ENCODE assay signal across 19 mouse cellular contexts in genomic region chr3:14958277-14958676, GRCm38 (mm10).
A peak's percentile ranks its signal among the peaks of the same experiment; 100 is the strongest.
DNase-seq lines count a peak whose midpoint lies in the region; ATAC-seq and TF ChIP-seq lines count a peak whose summit lies in the region.
"Had no signal": no experiment of that assay in that cellular context is flagged by ENCODE, and none has a peak within 500 bp of the region (broad histone marks: within the 10 kb centered on the region; RNA-seq: fewer than 3 reads in every experiment).

No protein-coding gene starts in this region.

- no peak for ATAC-seq in kidney, postnatal 0 days (replicated peaks; ENCODE audit: low FRiP score, low read depth)
- ATAC-seq in kidney, embryonic 14.5 days (ENCODE audit: low FRiP score, low TSS enrichment), result no peak; the same call in 1 of the 2 replicates
- no peak for ATAC-seq in lung, embryonic 15.5 days (ENCODE audit: borderline replicate concordance, extremely low read depth, low FRiP score, low TSS enrichment)
- ATAC-seq in liver, embryonic 11.5 days (replicated peaks; ENCODE audit: low FRiP score), result peak; percentile 68
- ATAC-seq in liver, embryonic 16.5 days (ENCODE audit: low read depth), result peak; percentile 39; the same call in 1 of the 2 replicates
- ATAC-seq: CD4-positive, CD25-positive, alpha-beta regulatory T cell, adult 4 months; forebrain, postnatal 0 days; hindbrain, embryonic 16.5 days had no signal

- H3K36me3 ChIP-seq in kidney, postnatal 0 days (ENCODE audit: insufficient read depth, low read length), result no peaks in the 10 kb centered on the region
- H3K36me3 ChIP-seq in kidney, embryonic 14.5 days (ENCODE audit: control insufficient read depth, insufficient read depth, low read length), result no peaks in the 10 kb centered on the region
- H3K36me3 ChIP-seq in lung, embryonic 15.5 days, result no peaks in the 10 kb centered on the region
- H3K36me3 ChIP-seq in liver, embryonic 11.5 days (ENCODE audit: control insufficient read depth, insufficient read depth, low read length), result no peaks in the 10 kb centered on the region
- H3K36me3 ChIP-seq in liver, embryonic 16.5 days (ENCODE audit: control insufficient read depth, insufficient read depth), result no peaks in the 10 kb centered on the region
- H3K36me3 ChIP-seq: forebrain, embryonic 12.5 days; heart, embryonic 13.5 days; limb, embryonic 12.5 days; midbrain, embryonic 12.5 days had no signal

- no peak for TF ChIP-seq CTCF in kidney, postnatal 0 days (IDR thresholded peaks at IDR 0.05; ENCODE audit: low read depth)

- H3K9me3 ChIP-seq in kidney, postnatal 0 days (replicated peaks; ENCODE audit: low read length), result no peaks in the 10 kb centered on the region
- H3K9me3 ChIP-seq in kidney, embryonic 14.5 days (ENCODE audit: control insufficient read depth, low read length), result no peaks in the 10 kb centered on the region
- H3K9me3 ChIP-seq in lung, embryonic 15.5 days, result no peaks in the 10 kb centered on the region
- H3K9me3 ChIP-seq in liver, embryonic 11.5 days (ENCODE audit: control insufficient read depth, low read length), result no peaks in the 10 kb centered on the region
- H3K9me3 ChIP-seq in liver, embryonic 16.5 days (replicated peaks; ENCODE audit: control insufficient read depth, low read length), result no peaks in the 10 kb centered on the region
- H3K9me3 ChIP-seq: forebrain, embryonic 12.5 days; heart, embryonic 13.5 days; limb, embryonic 12.5 days; midbrain, embryonic 12.5 days had no signal

- H3K4me1 ChIP-seq in kidney, postnatal 0 days (replicated peaks; ENCODE audit: insufficient read depth, low read length), result 0 out of 2 replicates have a peak, but pooled peaks cover 6% of the 10 kb centered on the region
- H3K4me1 ChIP-seq in kidney, embryonic 14.5 days (ENCODE audit: control insufficient read depth, insufficient read depth, low read length), result no peaks in the 10 kb centered on the region
- H3K4me1 ChIP-seq in lung, embryonic 15.5 days, result peaks cover 35% of the 10 kb centered on the region
- H3K4me1 ChIP-seq in liver, embryonic 11.5 days (replicated peaks; ENCODE audit: control insufficient read depth, insufficient read depth, low read length), result peaks cover 11% of the 10 kb centered on the region
- H3K4me1 ChIP-seq in liver, embryonic 16.5 days (ENCODE audit: control insufficient read depth, low read depth, low read length), result peaks cover 7% of the 10 kb centered on the region

- no peak overlapping the region for H3K9ac ChIP-seq in kidney, postnatal 0 days (ENCODE audit: low read depth, low read length)
- H3K9ac ChIP-seq in kidney, embryonic 14.5 days (ENCODE audit: low read depth, low read length), result no peak overlapping the region
- no peak overlapping the region for H3K9ac ChIP-seq in lung, embryonic 15.5 days
- H3K9ac ChIP-seq in liver, embryonic 11.5 days (ENCODE audit: low read depth, low read length), result no peak overlapping the region
- no peak overlapping the region for H3K9ac ChIP-seq in liver, embryonic 16.5 days (ENCODE audit: low read depth, low read length)
- H3K9ac ChIP-seq: forebrain, embryonic 12.5 days; forebrain, postnatal 0 days; heart, embryonic 13.5 days; limb, embryonic 12.5 days; midbrain, embryonic 12.5 days had no signal

- DNase-seq in kidney, postnatal 0 days (ENCODE audit: low spot score), result no peak
- no peak for DNase-seq in lung, adult 18-20 months
- no peak for DNase-seq in liver, embryonic 11.5 days (ENCODE audit: low spot score)
- DNase-seq in heart, postnatal 14 days, result no peak
- no peak for DNase-seq in spleen, postnatal 14 days (ENCODE audit: low spot score in 2 of 2)
- DNase-seq: cerebellum, adult 11-12 months; cerebellum, postnatal 10 days; forebrain, postnatal 0 days; heart, postnatal 10 days had no signal

- intact Hi-C loops in heart, postnatal 14 days (cut with DNase I), result no loop called here

- H3K4me3 ChIP-seq in kidney, postnatal 0 days (replicated peaks; ENCODE audit: low read depth, low read length), result no peak overlapping the region
- H3K4me3 ChIP-seq in kidney, embryonic 14.5 days (ENCODE audit: low read length), result no peak overlapping the region
- H3K4me3 ChIP-seq in lung, embryonic 15.5 days, result no peak overlapping the region
- no peak overlapping the region for H3K4me3 ChIP-seq in liver, embryonic 11.5 days (ENCODE audit: low read depth, low read length)
- no peak overlapping the region for H3K4me3 ChIP-seq in liver, embryonic 16.5 days (ENCODE audit: low read depth, low read length)
- H3K4me3 ChIP-seq: erythroblast, embryonic 14.5 days; forebrain, embryonic 12.5 days; heart, embryonic 13.5 days; limb, embryonic 12.5 days; midbrain, embryonic 12.5 days had no signal

- H3K27ac ChIP-seq in kidney, postnatal 0 days, result peak overlapping the region; percentile 65; the same call in 1 of the 2 replicates
- no peak overlapping the region for H3K27ac ChIP-seq in kidney, embryonic 14.5 days (ENCODE audit: low read depth, low read length)
- peak overlapping the region; percentile 65 for H3K27ac ChIP-seq in lung, embryonic 15.5 days
- H3K27ac ChIP-seq in liver, embryonic 11.5 days (ENCODE audit: low read depth, low read length), result no peak overlapping the region
- H3K27ac ChIP-seq in liver, embryonic 16.5 days (ENCODE audit: low read length), result no peak overlapping the region
- H3K27ac ChIP-seq: forebrain, embryonic 12.5 days; heart, embryonic 13.5 days; limb, embryonic 12.5 days; midbrain, embryonic 12.5 days had no signal

- 63% methylated on average over 1 of the region's 1 CpGs for WGBS in kidney, postnatal 0 days
- WGBS in kidney, embryonic 14.5 days, result 57% methylated on average over 1 of the region's 1 CpGs
- WGBS in lung, embryonic 15.5 days, result 45% methylated on average over 1 of the region's 1 CpGs
- WGBS in liver, embryonic 11.5 days, result 33% methylated on average over 1 of the region's 1 CpGs
- WGBS in liver, embryonic 16.5 days (ENCODE audit: insufficient replicate concordance), result 19% methylated on average over 1 of the region's 1 CpGs

- H3K4me2 ChIP-seq in kidney, postnatal 0 days (ENCODE audit: low read length), result no peak overlapping the region
- H3K4me2 ChIP-seq in kidney, embryonic 14.5 days (replicated peaks; ENCODE audit: low read depth, low read length), result no peak overlapping the region
- no peak overlapping the region for H3K4me2 ChIP-seq in lung, embryonic 15.5 days
- no peak overlapping the region for H3K4me2 ChIP-seq in liver, embryonic 11.5 days
- no peak overlapping the region for H3K4me2 ChIP-seq in liver, embryonic 16.5 days (ENCODE audit: low read depth, low read length)
- H3K4me2 ChIP-seq: forebrain, embryonic 12.5 days; heart, embryonic 13.5 days; limb, embryonic 12.5 days; midbrain, embryonic 12.5 days had no signal

- H3K27me3 ChIP-seq in kidney, postnatal 0 days (ENCODE audit: insufficient read depth, low read length), result no peaks in the 10 kb centered on the region
- H3K27me3 ChIP-seq in kidney, embryonic 14.5 days (ENCODE audit: control insufficient read depth, insufficient read depth, low read length), result no peaks in the 10 kb centered on the region
- no peaks in the 10 kb centered on the region for H3K27me3 ChIP-seq in lung, embryonic 15.5 days
- H3K27me3 ChIP-seq in liver, embryonic 11.5 days (replicated peaks; ENCODE audit: control insufficient read depth, insufficient read depth, low read length), result no peaks in the 10 kb centered on the region
- no peaks in the 10 kb centered on the region for H3K27me3 ChIP-seq in liver, embryonic 16.5 days (ENCODE audit: control insufficient read depth, insufficient read depth, low read depth, low read length)
- H3K27me3 ChIP-seq: forebrain, embryonic 12.5 days; heart, embryonic 13.5 days; limb, embryonic 12.5 days; midbrain, embryonic 12.5 days had no signal

Comparison
In these comparisons a context has a peak if more than half of its experiments do, and no peak if none do; other contexts are left out.
1. H3K27ac ChIP-seq: peak in kidney, postnatal 0 days (single experiment) and lung, embryonic 15.5 days (single experiment); none in kidney, embryonic 14.5 days (single experiment), liver, embryonic 11.5 days (single experiment) and liver, embryonic 16.5 days (single experiment).
2. ATAC-seq: peak in liver, embryonic 11.5 days (single experiment) and liver, embryonic 16.5 days (single experiment); none in kidney, postnatal 0 days (single experiment), kidney, embryonic 14.5 days (single experiment) and lung, embryonic 15.5 days (single experiment).